Mouse (Mus musculus) erythroid progenitor cell, adult 5-6 weeks (primary cell): ENCODE measurements around the gene Syp. TPM values are rescaled to one million over a fixed set of nuclear protein-coding genes. Genes with fewer than 3 reads are reported as not detected.

Experiments used
- ATAC-seq: replicated peaks from 2 replicates; pipeline ENCODE4 v1.8.0; 2016; ENCODE audit warnings: moderate number of reproducible peaks, mild to moderate bottlenecking, moderate TSS enrichment, inconsistent platforms; ENCODE audit not compliant: poor library complexity, low FRiP score, severe bottlenecking
- total RNA-seq, 2 experiments: library from RNA; stranded (forward) in 1 of 2; stranded (reverse) in 1 of 2; fragments of 150-400 nt in 1 of 2; fragments of 186-747, 209-891 nt in 1 of 2; gene quantifications; 2 replicates each; pipeline versions ENCODE4 v1.2.3 to v1.2.4; 2015 to 2017; ENCODE audit warnings: low replicate concordance in 2 of 2

Gene Syp
- total RNA-seq (2015; ENCODE audit: low replicate concordance) (not detected in 2 replicates), total RNA-seq (2017; ENCODE audit: low replicate concordance) (0.51 TPM in 1 of 2 replicates, not detected in the other)

DNA sequence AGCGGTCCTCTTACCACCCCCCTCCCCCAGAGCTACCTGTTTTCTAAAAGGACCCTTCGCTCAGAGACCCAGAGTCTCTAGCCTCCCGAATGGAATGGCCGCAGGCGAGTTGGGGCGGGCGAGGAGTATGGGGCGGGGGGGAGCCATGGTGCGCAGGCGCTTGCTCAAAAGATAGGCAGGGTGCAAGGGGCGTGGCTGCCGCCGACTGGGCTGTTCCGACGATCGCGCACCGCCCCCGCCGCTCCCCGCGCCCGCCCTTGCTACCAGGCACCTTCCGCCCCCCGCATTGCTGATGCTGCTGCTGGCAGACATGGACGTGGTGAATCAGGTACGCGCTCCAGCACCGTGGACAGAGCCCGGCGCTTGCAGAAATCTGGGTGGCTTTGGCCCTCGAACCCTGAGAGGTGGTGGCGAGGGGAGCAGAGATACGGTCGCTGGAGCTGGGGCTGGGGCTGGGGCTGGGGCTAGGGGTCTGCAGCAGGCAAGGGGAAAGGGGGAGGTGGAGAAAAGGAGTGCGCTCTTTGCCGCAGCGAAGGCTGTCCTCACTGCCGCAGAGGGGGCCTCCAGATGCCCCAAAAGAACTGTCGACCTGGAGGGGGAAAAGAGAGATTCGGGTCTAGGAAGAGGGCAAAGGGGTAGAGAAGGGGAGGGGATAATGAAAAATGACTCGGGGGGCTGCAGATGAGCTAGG is at the start of gene Syp:
Gene Syp, plus strand, starts transcription at position 71 of the 691 bp plus-strand sequence.
- peak; percentile 86 for ATAC-seq

DNA sequence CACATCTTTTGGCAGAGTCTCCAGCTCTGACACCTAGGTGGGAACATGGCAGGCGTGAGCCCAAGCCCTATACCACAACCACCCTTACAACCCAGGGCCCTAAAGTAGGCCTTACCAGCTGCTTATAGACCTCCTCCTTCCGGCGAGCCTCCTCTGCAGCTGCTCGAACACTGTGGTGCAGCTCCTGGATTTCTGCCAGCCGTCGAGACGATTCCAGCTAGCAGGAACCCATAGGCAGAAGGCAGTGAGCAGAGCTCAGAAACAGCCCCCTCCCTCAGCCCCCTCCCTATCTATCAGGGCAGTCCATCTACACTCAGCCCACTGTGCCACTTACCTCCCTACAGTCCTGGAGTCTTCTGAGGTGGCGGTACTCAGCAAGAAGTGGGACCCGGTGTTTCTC is 42.9 kb upstream of the Syp start:
- no peak for ATAC-seq

DNA sequence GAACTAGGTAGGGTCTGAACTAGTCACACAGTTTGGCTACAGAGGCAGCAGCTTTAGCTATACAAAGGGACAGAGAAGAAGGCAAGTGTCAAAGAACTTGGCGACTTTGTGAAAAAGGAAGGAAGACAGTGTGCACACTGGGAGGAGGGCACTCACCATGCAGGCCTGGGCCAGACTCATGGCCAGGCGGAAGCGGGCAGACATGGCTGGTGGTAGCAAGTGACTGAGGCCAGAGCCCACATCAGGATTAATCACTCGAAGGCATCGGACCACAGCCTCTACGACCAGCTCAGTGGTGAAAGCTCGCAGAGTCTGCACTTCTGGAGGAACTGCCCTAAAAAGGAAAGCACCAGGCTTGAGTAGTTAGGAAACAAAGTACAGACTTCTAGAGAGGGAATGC is 34.3 kb upstream of the Syp start:
- no peak for ATAC-seq

DNA sequence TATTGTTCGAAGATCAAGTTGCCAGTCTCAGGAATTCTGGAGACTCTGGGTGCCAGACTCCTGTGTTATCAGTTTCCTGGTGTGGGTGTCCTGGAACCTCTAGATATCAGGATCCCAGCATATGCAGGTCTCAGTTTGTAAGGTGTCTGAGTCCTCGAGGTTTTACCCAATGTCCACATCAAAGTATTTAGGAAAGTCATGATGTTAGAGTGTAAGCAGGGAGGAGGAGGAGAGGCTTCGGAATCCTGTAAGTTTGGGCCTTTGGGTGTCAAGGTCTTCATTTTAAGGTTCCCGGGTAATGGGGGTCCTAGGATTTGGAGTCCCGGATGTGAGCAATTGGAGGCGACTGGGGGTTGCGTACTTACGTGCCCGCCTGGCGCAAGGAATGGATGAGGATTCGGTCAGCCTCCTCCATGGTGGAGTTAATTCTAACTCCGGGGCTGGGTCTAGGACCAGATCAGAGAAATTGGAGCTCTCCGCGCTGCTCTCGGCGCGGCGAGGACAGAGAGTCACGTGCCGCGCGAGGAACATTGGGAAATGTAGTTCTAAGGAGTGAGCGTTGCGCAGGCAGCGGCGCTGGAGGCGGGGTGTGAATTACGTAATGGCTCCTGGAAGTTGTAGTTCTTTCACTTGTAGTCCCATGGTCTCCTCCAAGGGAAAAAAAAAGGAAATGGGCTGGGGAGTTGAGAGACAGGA is 33.2 kb upstream of the Syp start, which contains the start of gene Ccdc22:
Gene Ccdc22, minus strand, starts transcription at position 639 of the 696 bp plus-strand sequence.
- peak; percentile 98 for ATAC-seq

DNA sequence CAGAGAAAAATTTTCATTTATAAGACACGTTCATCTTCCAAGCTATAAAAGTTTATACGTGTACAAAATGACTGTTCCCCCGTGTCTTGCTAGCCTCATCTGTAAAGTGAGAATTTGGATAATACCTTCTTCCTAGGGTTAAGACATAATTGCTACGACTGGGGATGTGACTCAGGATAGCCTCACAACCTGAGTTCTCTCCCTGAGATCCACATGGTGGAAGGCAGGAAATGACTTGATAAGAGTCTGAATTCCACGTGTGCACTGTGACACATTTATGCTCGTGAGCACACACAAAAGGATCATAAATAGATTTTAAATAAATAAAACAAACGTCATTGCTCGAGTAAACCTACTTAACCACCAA is 32.7 kb upstream of the Syp start:
- no peak for ATAC-seq

DNA sequence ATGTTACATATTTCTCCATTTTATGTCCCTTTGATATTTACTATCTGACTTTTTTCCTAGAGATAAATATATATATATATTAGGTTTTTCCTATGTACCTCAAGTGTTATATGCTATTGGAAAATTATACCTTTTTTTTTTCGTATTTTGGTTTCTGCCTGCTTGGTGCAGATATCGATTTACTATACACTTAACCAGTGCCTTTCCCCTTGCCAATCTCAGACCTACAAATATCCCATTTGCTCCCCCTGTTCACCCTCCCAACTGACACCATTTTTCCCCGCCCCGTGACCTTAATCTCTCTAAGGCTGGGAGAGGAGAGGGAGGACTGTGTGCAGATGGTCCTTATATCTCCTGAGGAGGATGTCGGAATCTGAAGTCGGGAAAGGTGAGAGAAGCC is 31.5 kb upstream of the Syp start, which contains the start of gene Cacna1f:
Gene Cacna1f, plus strand, starts transcription at position 301 of the 400 bp plus-strand sequence.
- no peak for ATAC-seq

- ATAC-seq: no peak
Measured at GRCm38 (mm10) chrX:7610035-7610434, 28.2 kb upstream of the Syp start.

DNA sequence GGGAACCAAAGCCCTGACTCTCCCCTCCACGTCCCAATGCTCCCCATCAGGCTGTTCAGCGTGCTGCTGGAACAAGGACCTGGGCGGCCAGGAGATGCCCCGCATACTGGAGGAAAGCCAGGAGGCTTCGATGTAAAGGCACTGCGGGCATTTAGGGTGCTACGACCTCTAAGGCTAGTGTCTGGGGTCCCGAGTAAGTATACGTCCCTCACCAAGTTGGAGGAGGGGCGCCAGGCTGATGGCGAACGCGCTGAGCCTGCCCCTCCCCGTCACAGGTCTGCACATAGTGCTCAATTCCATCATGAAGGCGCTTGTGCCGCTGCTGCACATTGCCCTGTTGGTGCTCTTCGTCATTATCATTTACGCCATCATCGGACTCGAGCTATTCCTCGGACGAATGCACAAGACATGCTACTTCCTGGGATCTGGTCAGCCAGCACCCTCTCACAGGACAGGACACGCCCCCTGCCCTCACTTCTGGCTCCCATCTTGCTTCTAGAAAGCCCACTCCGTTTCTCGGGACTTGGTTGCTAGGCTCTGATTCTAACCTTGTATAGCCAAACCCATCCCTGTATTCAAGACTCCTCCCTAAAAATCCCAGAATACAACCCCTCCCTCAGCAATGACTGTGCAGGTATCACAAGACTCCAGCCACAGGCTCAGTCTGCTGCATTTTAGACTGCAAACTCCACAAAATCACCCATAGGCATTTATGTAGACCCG is 27.6 kb upstream of the Syp start:
- ATAC-seq: no peak

GRCm38 (mm10) chrX:7617889-7618551 is 20.3 kb upstream of the Syp start:
- no peak for ATAC-seq

DNA sequence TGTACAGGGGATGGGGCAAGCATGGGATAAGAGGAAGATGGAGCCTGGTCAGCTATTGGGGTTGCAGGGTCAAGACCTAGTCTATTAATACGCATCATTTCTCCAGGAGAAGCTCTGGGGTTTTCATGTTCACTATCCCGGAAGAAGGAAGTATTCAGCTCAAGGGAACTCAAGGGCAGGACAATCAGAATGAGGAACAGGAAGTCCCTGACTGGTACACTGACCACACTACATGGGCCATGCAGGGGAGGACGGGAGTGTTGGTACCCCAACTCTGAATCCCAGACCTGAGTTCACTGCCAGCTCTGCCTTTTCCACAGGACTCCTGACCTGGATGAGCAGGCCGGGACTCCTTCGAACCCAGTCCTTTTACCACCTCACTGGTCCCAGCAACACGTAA is 5.7 kb upstream of the Syp start:
- ATAC-seq: no peak

GRCm38 (mm10) chrX:7635101-7635500 is 3.2 kb upstream of the Syp start:
- no peak for ATAC-seq

DNA sequence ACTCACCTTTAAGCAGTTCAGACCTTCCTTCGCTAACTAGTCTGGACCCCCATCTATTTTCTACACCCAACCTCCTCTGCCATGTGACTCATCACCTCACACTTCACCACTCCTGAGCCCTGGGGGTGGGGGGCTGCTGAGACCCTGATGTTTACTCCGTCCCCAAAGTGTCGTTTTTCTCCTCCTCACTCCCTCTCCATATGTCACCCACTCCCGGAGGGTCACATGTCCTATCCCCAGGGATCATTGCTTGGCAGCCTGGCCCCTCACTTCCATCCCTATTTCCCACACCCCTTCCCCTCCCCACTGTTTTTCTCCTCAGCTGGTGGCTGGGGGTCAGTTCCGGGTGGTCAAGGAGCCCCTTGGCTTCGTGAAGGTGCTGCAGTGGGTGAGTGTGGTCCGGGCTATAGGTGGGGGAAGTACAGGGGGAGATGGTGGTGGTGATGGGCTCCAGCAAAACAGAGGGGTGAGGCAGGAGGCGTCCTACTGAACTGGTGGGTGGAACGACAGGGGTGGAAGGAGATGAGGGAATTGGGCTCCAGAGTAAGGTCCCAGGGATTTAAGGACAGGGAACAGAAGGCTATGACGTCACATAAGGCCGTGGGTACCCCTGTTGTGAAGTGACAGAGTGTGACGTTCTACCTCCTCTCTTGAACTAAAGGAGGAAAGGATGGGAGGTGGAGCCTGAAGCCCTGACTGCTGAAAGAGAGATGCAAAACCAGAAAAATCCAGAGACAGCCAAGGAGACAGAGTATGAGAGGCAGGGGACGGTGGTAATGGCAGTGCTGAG is 1.5 kb downstream of the Syp start:
- ATAC-seq: no peak

DNA sequence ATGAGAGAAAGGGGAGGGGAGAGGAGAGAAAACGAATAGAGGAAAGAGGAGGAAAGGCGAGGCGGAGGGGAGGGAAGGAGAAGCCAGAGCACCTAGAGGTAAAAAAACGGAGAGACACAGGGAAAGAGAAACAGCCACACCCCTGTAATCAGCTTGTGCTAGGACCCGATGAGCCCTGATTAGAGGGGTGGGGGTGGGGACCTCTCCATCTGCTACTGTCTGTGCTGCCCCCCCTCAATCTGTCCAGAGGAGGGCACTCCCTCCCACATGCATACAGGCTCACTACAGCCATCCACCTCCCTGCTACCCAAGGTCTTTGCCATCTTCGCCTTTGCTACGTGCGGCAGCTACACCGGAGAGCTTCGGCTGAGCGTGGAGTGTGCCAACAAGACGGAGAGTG is 2.5 kb downstream of the Syp start:
- no peak for ATAC-seq

DNA sequence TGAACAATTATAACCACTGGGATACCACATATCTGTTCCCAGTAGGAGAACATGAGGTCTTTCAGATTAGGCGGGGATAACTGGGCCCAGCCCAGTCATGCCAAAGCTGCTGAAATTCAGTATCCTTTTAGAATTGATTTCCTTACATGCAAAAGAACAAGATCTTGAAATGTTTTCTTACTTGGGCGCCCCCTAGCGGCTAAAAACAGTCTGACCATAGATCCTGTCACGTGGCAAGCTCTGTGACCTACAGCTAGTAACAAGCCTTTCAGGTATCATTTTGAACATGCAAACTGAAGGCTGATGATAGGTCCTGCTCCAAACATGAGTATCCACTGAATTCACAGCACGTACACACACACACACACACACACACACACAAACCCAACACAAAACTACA is 7.1 kb downstream of the Syp start:
- no peak for ATAC-seq

DNA sequence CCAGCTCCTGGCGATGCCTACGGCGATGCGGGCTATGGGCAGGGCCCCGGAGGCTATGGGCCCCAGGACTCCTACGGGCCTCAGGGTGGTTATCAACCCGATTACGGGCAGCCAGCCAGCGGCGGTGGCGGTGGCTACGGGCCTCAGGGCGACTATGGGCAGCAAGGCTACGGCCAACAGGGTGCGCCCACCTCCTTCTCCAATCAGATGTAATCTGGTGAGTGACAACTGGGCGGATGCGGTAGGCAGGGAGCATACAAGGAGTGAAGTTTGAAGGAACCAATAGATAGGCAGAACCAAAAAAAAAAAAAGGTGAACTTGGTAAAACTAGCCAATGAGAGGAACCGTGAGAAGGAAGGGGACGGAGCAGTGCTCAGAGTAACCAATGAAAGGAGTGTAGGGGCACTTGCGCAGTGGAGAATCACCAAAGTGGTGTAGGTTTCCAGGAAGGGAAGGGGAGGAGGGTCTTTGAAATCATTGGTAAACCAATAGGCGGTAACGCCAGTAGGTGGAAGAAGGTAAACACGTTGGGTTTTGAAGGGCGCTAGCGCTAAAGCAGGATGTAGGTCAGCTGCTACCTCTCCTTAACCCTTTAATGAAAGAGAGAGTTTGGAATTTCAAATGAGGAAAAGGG is 10.5 kb downstream of the Syp start:
- ATAC-seq: peak; percentile 97

- ATAC-seq: peak; percentile 54; the same call in 1 of the 2 replicates
Measured at GRCm38 (mm10) chrX:7657221-7657639, 19.0 kb downstream of the Syp start, which contains the start of gene Prickle3. Gene Prickle3 (plus strand): TSS chrX:7657260.

GRCm38 (mm10) chrX:7658031-7658784 is 19.9 kb downstream of the Syp start:
- no peak for ATAC-seq
